Mouse (Mus musculus) cerebral cortex, adult 2 months (tissue): ENCODE data around the gene Il10rb.

ENCODE experiments used
- WGBS: fragments of 180-500 bp; shearing (Covaris S2); methylation state at CpG from one replicate; pipeline ENCODE4 v1.1.7; 2018; 5-methylcytosine and 5-hydroxymethylcytosine counted together

Gene Il10rb

GRCm38 (mm10) chr16:91451949-91452348, 46.0 kb downstream of the Il10rb start:
- WGBS, result 84% methylated on average over 2 of the region's 2 CpGs

DNA sequence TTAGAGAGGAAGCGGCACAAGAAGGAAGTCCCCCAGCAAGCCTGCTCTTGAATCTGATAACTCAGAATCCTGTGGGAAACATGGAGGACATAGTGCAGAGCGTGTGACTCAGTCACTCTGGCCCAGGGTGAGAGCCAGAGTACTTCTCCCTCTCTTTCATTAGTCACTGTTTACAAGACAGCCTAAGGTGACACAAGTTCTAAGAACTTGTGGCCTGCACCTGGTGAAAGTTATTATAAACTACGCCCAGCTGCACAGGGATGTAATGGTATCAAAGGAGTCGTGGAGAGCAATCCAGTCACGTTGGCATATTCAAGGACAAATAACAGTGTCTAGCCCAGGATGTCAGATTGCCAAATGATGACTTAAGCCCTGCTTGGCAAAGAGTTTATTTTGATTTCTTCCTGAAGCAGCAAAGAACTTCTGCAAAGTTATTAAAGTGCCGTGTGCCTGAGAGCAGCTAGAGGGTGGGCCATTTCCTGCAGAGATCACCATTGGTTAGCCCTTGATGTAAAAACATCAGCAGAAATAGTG, 46.5 kb downstream of the Il10rb start:
- 62% methylated on average over 6 of the region's 6 CpGs for WGBS

GRCm38 (mm10) chr16:91455868-91456267, 49.9 kb downstream of the Il10rb start:
- 69% methylated on average over 4 of the region's 4 CpGs for WGBS

DNA sequence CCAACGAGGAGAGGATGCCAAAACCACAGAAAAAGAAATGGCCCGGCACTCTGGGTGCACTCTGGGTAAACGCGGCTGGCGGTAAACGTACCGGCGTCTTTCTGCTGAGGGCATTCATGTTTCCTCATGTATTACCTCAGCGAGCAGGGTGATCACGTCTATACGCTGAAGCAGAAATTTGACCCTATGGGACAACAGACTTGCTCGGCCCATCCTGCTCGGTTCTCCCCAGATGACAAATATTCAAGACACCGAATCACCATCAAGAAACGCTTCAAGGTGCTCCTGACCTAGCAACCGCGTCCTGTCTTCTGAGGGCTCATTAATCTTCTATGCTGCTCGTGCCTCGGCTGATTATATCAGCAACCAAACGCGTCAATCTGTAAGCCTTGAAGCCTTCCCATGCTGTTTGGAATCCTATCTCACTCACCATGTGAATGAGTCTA, 52.4 kb downstream of the Il10rb start:
- 71% methylated on average over 21 of the region's 21 CpGs for WGBS

- 29% methylated on average over 5 of the region's 5 CpGs for WGBS
Observed at GRCm38 (mm10) chr16:91458976-91459375, 53.0 kb downstream of the Il10rb start.

DNA sequence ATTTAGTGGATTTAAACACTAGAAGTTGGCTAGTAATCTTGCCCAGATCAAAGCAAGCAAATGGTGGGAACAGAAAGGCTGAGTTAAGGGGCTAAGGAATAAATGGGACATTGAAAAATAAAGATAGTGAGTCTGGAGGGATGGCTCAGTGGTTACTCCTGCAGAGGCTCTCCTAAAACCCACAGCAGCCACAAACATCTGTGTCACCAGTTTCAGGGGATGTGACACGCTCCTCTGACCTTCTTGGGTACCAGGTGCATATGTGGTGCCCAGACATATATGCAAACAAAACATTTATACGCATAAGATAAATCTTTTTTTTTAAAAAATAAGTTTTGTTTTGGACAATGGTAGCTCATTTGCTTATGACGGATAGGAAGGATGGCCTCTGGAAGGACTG, 53.4 kb downstream of the Il10rb start:
- WGBS, result 88% methylated on average over 3 of the region's 3 CpGs

DNA sequence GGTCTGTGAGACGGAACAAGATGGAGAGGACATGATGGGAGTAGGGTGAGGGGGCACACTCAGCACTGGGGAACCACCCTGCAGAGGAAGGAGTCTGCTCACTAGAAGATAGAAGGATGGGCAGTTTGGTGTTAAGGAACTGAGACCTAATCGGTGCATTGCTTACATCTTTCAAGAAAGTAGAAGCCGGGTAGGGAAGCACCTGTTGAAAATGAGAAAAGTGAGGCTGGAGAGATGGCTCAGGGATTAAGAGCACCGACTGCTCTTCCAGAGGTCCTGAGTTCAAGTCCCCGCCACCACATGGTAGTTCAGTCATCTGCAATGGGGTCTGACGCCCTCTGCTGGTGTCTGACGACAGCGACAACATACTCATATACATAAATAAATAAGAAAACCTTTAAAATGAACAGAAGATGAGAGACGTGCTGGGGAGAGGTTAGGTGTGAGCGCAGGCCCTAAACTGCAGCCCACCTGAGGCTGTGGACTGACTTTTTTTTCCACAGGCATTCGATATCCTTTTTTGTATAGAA, 53.9 kb downstream of the Il10rb start:
- WGBS, result 78% methylated on average over 11 of the region's 11 CpGs

- WGBS, result 68% methylated on average over 11 of the region's 11 CpGs
Observed at GRCm38 (mm10) chr16:91461066-91461638, 55.2 kb downstream of the Il10rb start.

DNA sequence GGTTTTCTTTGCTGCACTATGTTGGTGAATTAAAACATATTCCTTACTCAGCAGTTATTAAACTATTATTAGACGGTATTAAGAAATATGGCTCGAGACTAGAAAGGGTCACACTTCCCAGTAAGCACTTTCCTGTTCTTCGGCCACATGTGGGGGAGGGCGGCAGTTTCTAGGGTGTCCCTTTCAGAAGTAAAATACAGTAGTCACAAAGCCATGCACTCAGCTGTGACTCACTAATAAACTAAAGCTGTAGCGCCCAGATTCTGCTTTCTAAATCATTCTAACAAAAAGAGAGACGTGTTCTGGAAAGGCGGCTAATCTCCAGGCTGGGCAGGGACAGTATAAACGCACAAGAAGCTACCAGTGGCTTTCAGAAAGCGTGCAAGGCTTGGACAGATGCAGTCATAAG, 55.8 kb downstream of the Il10rb start:
- 59% methylated on average over 9 of the region's 9 CpGs for WGBS

DNA sequence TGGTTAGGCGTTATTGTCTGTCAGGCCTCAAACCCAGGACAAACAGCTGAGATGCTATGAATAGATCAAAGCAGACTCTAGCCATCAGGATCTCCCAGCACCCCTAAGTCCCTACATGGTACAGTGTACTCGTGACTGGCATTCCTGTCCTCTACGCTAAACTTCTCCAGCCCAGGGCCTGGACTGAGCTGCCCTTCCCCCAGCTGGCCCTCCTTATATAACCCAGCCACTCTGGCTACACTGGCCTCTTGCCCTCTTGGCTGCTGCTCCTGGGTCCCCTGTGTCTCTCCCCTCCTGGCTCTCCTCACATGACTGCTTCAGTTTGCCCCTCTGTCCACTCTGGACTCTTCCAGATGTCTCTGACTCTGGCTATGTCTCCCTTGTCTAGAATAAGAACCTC, 56.7 kb downstream of the Il10rb start:
- WGBS, result 70% methylated on average over 3 of the region's 3 CpGs

- 90% methylated on average over 2 of the region's 2 CpGs for WGBS
Observed at GRCm38 (mm10) chr16:91463400-91463799, 57.4 kb downstream of the Il10rb start.

DNA sequence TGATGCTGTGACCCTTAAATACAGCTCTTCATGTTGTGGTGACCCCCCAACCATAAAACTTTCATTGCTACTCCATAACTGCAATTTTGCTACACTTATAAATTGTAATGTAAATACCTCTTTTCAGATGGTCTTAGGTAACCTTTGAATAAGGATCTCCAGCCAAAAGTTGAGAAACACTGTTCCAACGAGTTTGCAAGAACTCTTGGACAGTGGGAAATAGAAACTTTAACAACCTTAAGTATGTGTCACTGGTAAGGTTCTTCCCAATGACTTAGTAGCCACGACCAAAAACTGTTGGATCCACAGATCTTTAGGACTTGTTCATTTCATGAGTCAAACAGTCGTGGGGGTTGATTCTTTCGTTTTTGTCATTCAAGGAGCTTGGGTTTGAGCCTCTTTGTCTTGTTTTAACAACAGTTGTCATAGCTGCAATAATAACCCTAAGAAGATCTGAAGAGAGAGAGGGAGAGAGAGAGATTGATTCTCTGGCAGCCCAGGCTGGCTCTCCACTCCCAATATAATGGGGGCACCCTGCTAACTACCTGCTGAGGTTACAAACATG, 58.0 kb downstream of the Il10rb start:
- 80% methylated on average over 4 of the region's 4 CpGs for WGBS

GRCm38 (mm10) chr16:91464594-91465504, 58.9 kb downstream of the Il10rb start:
- WGBS, result 1% methylated on average over 44 of the region's 44 CpGs

- 36% methylated on average over 13 of the region's 13 CpGs for WGBS
Observed at GRCm38 (mm10) chr16:91465505-91466240, 59.7 kb downstream of the Il10rb start.

GRCm38 (mm10) chr16:91466566-91466965, 60.6 kb downstream of the Il10rb start:
- WGBS, result 31% methylated on average over 6 of the region's 6 CpGs

DNA sequence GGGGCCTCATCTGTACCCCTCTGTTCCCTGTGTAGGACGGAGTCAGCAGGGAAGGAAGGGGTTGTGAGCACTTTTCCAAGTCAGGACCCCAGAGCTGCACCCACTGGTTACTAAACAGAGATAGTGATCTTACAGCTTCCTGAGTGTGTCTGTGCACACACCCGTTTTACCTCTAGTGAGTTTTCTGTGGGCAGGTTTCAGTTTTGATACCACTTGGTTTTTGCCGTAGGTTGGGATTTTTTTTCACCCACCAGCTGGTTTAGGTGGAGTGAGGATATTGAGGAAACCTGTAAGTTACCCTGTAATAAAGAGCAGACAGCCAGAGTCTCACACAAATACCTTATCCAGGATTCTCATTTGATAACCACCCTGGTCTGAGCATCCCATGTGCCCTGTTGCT, 64.5 kb downstream of the Il10rb start:
- 72% methylated on average over 3 of the region's 3 CpGs for WGBS

DNA sequence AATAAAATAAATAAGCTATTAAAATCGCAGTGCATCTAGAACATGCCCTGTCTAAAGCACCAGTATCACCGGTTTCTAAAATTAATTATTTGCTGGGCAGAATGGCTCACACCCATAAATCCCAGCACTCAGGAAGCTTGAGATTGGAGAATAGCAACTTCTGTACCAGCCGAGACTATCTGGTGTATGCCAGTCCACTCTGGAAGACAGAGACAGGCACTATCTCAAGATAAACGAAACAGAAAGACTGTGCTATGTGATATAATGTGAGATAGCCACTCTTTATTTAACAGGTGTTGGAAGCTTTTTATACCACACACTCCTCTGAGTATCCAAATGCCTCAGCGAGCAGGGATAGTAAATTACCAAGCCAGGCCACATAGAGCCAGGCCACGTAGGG, 65.5 kb downstream of the Il10rb start:
- WGBS, result 83% methylated on average over 6 of the region's 6 CpGs
